Mouse (Mus musculus) WW6 (cell line): ENCODE data around the gene Gm3404.
"Not testable (repeated sequence)": the region's sequence is repeated elsewhere in the genome, so short reads cannot be mapped to it uniquely, and the experiment has no call there.

Experiments used
- DNase-seq: peaks from one replicate; pipeline ENCODE4 v3.0.0-alpha.2; 2013; ENCODE audit warnings: low read depth, low spot score

Gene Gm3404

GRCm38 (mm10) chr5:146525501-146525900, at the start of gene Gm3404:
Gm3404 (plus strand) TSS chr5:146525801.
- DNase-seq = not testable (repeated sequence)

DNA sequence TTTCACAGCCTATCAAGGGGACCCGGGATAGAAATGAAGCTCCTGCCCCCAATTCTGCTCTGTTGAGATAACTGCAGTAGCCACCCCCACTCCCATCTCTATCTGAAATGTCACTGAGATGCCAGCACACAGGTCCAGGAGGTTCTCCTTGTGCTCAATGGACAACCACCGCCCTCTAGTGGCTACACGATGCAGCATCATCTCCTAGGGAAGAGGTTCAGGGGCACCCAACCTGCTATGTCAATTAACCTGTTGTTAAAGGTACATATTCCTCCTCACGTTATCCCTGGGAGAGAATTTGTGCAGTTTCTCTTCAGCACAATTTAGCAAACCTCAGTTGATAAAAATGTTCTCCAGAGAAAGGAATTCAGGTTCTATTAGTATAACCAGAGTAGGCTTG, 46.0 kb upstream of the Gm3404 start:
- not testable (repeated sequence) for DNase-seq

- DNase-seq = not testable (repeated sequence)
Measured at GRCm38 (mm10) chr5:146481665-146482064, 43.9 kb upstream of the Gm3404 start, which contains the start of gene Gm6408. Gm6408 (plus strand) TSS chr5:146481965.

GRCm38 (mm10) chr5:146488959-146489358, 36.6 kb upstream of the Gm3404 start:
- not testable (repeated sequence) for DNase-seq

- not testable (repeated sequence) for DNase-seq
Measured at GRCm38 (mm10) chr5:146491063-146491462, 34.5 kb upstream of the Gm3404 start, which contains the start of gene Gm6370. Gm6370 (plus strand) TSS chr5:146491363.

GRCm38 (mm10) chr5:146502099-146502498, 23.5 kb upstream of the Gm3404 start, which contains the start of gene 4930449I24Rik:
4930449I24Rik (plus strand) TSS chr5:146502399.
- not testable (repeated sequence) for DNase-seq

GRCm38 (mm10) chr5:146513823-146514222, 11.8 kb upstream of the Gm3404 start, which contains the start of gene Gm3402:
Gm3402 (plus strand) TSS chr5:146514123.
- not testable (repeated sequence) for DNase-seq

- DNase-seq = not testable (repeated sequence)
Measured at GRCm38 (mm10) chr5:146537347-146537746, 11.7 kb downstream of the Gm3404 start, which contains the start of gene Gm3409. Gm3409 (plus strand) TSS chr5:146537647.

DNA sequence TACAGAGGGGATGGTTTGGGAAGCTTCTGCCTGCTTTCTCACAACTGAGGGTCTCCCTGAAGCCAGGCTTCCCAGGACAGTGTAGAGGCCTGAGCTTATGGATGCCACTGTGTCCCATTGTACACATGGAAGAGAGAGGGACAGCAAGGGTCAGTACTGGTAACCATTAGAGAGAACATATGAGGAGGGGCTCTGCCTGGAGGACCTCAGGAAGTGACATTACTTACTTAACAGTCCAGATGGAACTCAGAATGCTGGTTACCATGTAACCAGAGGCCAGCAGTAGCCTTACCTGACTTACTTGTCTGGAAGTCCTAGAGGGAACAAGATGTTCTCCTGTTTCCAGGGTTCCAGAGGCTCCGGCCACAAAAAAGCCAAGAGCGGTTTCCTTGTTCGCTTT, 30.2 kb downstream of the Gm3404 start, which contains the start of gene Gm3415:
TSS of gene Gm3415 (plus strand) at position 301 of the 400 bp plus-strand sequence.
- DNase-seq = not testable (repeated sequence)

DNA sequence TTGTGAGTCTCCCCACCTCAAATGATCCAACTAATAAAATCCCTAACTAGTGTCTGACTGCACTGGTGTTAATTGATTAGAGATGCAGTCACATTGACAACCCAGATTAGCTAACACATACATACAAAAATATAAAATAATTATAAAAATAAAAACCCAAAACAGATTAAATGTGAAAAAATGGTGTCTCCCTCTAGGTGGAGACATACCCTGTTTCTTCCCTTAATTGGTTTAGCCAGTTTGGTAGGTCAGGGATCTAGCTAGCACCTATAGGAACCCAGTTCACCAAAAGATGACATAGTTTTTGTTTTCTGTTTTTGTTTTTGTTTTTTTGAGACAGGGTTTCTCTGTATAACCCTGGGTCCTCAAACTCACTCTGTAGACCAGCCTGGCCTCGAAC, 38.7 kb downstream of the Gm3404 start:
- DNase-seq = no peak

DNA sequence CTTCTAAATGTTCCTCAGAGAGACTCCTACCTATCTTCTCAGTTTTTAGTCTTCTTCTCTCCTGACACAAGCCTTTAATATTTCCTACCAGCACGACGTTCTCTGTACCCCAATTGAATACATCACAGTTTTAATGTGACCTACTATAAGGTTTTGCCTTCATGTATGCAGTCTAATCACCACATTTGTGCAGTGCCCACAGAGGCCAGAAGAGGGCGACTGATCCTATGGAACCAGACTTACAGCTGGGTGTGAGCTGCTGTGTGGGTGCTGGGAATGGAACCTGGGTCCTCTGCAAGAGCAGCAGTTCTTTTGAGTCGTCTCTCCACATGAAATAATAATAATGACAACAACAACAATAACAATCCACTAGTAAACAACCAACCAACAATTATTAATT, 41.5 kb downstream of the Gm3404 start:
- no peak for DNase-seq

DNA sequence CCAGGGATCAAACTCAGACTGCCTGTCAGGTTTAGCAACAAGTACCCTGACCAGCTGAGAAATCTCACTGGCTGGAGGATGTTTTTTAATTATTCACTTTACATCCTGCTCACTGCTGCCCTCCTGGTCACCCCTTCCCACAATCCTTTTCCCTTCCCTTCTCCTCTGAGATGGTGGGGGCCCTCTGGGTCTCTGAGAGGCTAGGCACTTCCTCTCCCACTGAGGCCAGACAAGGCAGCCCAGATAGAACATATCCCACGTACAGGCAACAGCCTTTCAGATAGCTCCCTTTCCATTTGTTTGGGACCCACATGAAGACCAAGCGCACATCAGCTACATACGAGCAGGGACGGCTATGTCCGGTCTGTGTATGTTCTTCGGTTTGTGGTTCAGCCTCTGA, 44.6 kb downstream of the Gm3404 start:
- DNase-seq = not testable (repeated sequence)

- DNase-seq = not testable (repeated sequence)
Measured at GRCm38 (mm10) chr5:146571830-146572734, 46.5 kb downstream of the Gm3404 start.

GRCm38 (mm10) chr5:146572735-146573042, 47.1 kb downstream of the Gm3404 start:
- DNase-seq = not testable (repeated sequence)

DNA sequence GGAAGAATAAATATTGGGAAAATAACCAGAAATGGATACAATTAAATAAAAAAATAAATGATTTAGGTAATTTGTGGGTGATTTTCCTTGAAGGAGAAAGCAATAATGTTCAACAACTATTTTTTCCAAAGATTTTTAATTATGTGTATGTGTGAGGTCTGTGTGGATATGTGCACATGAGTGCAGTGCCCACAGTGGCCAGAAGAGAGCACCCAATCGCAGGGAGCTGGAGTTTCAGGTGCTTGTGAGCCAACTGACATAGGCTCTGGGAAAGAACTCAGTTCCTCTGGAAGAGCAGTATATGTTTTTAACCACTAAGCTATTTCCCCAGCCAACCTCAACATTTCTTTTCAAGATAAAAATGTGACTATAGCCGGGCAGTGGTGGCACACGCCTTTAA, 51.1 kb downstream of the Gm3404 start:
- no peak for DNase-seq
